Mouse (Mus musculus) forebrain, embryonic 16.5 days (tissue): ENCODE results near the gene Mrps11. TPM values are rescaled to one million over a fixed set of nuclear protein-coding genes. Genes with fewer than 3 reads are reported as not detected.

Source experiments
- ATAC-seq: fragments of 200-750 bp; cut with Nextera tagmentation; 2 replicates; pipeline ENCODE4 v1.8.0; 2017; ENCODE audit warnings: mild to moderate bottlenecking, moderate library complexity
- H3K27ac ChIP-seq: fragments of 300-500 bp; sonication (generic); 2 replicates; pipeline ENCODE4 v1.5.1; 2014; ENCODE audit warnings: low read length, control low read depth
- H3K27me3 ChIP-seq: fragments of 300-500 bp; sonication (generic); replicated peaks from 2 replicates; pipeline ENCODE4 v1.6.1; 2014; ENCODE audit warnings: low read length; ENCODE audit not compliant: control insufficient read depth, insufficient read depth
- H3K36me3 ChIP-seq: fragments of 300-500 bp; sonication (generic); 2 replicates; pipeline ENCODE4 v1.6.1; 2014; ENCODE audit not compliant: control insufficient read depth, insufficient read depth
- H3K4me1 ChIP-seq: fragments of 300-500 bp; sonication (generic); replicated peaks from 2 replicates; pipeline ENCODE4 v1.6.1; 2014; ENCODE audit warnings: low read length; ENCODE audit not compliant: control insufficient read depth, insufficient read depth
- H3K4me2 ChIP-seq: fragments of 300-500 bp; sonication (generic); 2 replicates; pipeline ENCODE4 v1.6.1; 2014; ENCODE audit warnings: mild to moderate bottlenecking, low read length, control low read depth
- H3K4me3 ChIP-seq: fragments of 300-500 bp; sonication (generic); replicated peaks from 2 replicates; pipeline ENCODE4 v1.5.1; 2014; ENCODE audit warnings: mild to moderate bottlenecking, low read length, control low read depth
- H3K9ac ChIP-seq: fragments of 300-500 bp; sonication (generic); replicated peaks from 2 replicates; pipeline ENCODE4 v1.6.1; 2014; ENCODE audit warnings: low read depth, low read length, control low read depth
- H3K9me3 ChIP-seq: fragments of 300-500 bp; sonication (generic); 2 replicates; pipeline ENCODE4 v1.6.1; 2016; ENCODE audit warnings: low read length; ENCODE audit not compliant: control insufficient read depth
- WGBS: fragments of 180-500 bp; shearing (Covaris S2); extraction: QIAGEN DNeasy Blood & Tissue Kit; methylation state at CpG from one replicate; pipeline ENCODE4 v1.1.7; 2014; 5-methylcytosine and 5-hydroxymethylcytosine counted together
- polyA plus RNA-seq: library from polyadenylated mRNA; unstranded; fragments of >200 nt; fragmentation: Nextera tagmentation; extraction: Ambion mirVana; gene quantifications from 2 replicates; pipeline ENCODE4 v1.2.1, GENCODE M21; 2015

Gene Mrps11
- polyA plus RNA-seq, 1 experiment from 2014 or later: 73.7 TPM

GRCm38 (mm10) chr7:78791359-78792222 is 8.7 kb downstream of the Mrps11 start:
- Histone ChIP-seq H3K9me3 (no peaks in the 10 kb centered on the region), H3K4me2 (no peak overlapping the region), H3K9ac (no peak overlapping the region), H3K27ac (no peak overlapping the region), H3K4me1 (0 out of 2 replicates have a peak, but pooled peaks cover 2% of the 10 kb centered on the region), H3K27me3 (no peaks in the 10 kb centered on the region), H3K36me3 (peaks cover 18% of the 10 kb centered on the region), H3K4me3 (no peak overlapping the region)
- peak; percentile 61 for ATAC-seq
- WGBS: 83% methylated on average over 15 of the region's 15 CpGs

- peaks cover 17% of the 10 kb centered on the region for H3K36me3 ChIP-seq
- no peak overlapping the region for H3K9ac ChIP-seq
- H3K4me2 ChIP-seq: no peak overlapping the region
- no peak for ATAC-seq
- peaks cover 20% of the 10 kb centered on the region for H3K4me1 ChIP-seq
- H3K4me3 ChIP-seq: no peak overlapping the region
- H3K27ac ChIP-seq: no peak overlapping the region
- 87% methylated on average over 13 of the region's 13 CpGs for WGBS
- no peaks in the 10 kb centered on the region for H3K9me3 ChIP-seq
- no peaks in the 10 kb centered on the region for H3K27me3 ChIP-seq
These were observed 11.1 kb downstream of the Mrps11 start for GRCm38 (mm10) chr7:78793895-78794570.

GRCm38 (mm10) chr7:78794571-78795092 is 11.7 kb downstream of the Mrps11 start:
- Histone ChIP-seq H3K4me2 (no peak overlapping the region), H3K4me3 (no peak overlapping the region), H3K9me3 (no peaks in the 10 kb centered on the region), H3K9ac (no peak overlapping the region), H3K36me3 (peaks cover 13% of the 10 kb centered on the region), H3K4me1 (peaks cover 23% of the 10 kb centered on the region), H3K27me3 (no peaks in the 10 kb centered on the region), H3K27ac (no peak overlapping the region)
- ATAC-seq: no peak
- 59% methylated on average over 6 of the region's 6 CpGs for WGBS

- H3K9me3 ChIP-seq: no peaks in the 10 kb centered on the region
- H3K4me1 ChIP-seq: peaks cover 23% of the 10 kb centered on the region
- H3K9ac ChIP-seq: no peak overlapping the region
- H3K4me2 ChIP-seq: no peak overlapping the region
- H3K27ac ChIP-seq: peak overlapping the region; percentile 93
- no peak for ATAC-seq
- no peak overlapping the region for H3K4me3 ChIP-seq
- WGBS: 68% methylated on average over 3 of the region's 3 CpGs
- 0 out of 2 replicates have a peak, but pooled peaks cover 4% of the 10 kb centered on the region for H3K36me3 ChIP-seq
- no peaks in the 10 kb centered on the region for H3K27me3 ChIP-seq
These were observed 13.7 kb downstream of the Mrps11 start for GRCm38 (mm10) chr7:78796624-78797023.

DNA sequence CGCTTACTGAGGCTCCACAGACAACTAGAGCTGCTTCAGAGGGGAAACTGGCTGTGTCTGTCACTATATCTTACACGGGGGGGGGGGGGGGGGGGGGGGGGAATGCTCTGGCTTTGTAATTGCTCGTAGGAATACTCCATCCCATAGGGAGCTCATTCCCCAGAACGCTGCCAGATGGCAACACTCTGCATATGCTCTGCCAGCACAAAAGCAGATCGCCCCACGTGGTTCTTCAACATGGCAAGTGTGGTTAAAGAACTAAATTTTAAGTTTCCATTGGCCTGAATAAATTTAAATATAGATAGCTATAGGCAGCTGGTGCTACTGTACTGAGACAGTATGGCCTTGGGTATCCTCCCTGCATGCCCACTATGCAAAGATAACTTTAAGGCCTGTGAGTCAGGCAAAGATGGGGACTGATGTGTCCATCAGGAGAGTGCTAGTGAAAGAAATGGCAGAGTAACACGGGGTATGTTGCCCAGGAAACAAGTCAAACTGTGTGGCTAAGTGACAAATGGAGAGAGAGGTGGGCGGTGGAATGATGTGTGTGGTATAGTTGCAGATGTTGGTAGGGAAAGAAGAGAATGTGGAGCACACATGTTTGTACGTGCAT is 15.0 kb downstream of the Mrps11 start:
- Histone ChIP-seq H3K4me2 (0 out of 2 replicates have a peak overlapping the region, but pooled peaks have one; percentile 9), H3K27ac (peak overlapping the region; percentile 93), H3K27me3 (no peaks in the 10 kb centered on the region), H3K9ac (no peak overlapping the region), H3K36me3 (0 out of 2 replicates have a peak, but pooled peaks cover under 1% of the 10 kb centered on the region), H3K9me3 (no peaks in the 10 kb centered on the region), H3K4me1 (peaks cover 23% of the 10 kb centered on the region), H3K4me3 (no peak overlapping the region)
- peak; percentile 85 for ATAC-seq
- 31% methylated on average over 9 of the region's 9 CpGs for WGBS

DNA sequence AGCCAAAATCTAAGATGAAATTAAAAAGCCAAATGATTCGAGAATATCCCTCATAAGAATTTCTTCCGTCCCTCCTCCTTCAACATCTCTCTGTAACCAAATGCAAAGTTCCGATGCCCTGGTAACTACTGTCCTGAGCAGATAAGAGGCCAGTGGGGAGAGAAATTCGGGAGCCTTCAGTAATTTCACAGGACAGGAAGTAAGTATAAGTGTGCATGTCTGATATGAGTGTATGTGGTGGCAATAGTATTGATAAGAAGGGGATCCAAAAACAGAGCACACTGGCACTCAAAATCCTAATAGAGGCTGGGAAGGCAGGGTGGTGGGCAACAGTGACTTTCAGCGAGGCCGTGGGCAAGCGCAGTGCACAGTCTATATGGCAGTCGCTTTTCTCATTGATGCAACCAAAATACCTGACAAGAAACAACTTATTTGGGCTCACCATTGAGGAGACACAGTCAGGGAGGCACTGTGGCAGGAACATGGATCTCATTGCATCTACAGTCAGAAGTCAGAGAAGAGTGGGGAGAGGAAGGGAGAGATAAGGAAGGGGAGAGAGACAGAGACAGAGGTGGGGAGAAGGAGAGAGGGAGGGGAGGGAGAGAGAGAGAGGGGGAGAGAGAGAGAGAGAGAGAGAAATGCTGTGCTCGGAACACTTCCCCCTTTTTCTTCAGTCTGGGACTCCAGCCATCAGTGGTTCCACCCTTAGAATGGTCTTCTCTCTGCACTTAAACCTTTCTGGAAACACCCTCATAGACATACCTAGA is 17.0 kb downstream of the Mrps11 start:
- no peak for ATAC-seq

DNA sequence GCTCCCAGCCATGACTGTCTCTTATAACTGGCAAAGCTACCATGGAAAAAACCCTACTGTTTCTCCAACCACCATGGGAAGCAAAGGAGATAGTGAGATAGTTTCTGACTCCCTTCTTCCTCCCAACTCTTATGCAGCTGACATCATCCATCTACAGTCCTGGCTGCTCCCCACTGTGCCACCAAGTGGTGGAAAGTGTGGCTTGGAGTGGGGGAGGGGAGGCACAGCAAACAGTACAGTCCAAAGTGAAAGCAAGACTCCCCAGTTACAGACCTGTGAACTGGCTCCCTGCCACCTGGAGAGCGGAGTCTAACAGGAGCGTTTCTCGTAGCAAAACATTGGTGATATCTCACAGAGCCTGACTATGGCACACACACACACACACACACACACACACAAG is 20.9 kb downstream of the Mrps11 start:
- H3K9ac ChIP-seq: no peak overlapping the region
- no peaks in the 10 kb centered on the region for H3K36me3 ChIP-seq
- H3K9me3 ChIP-seq: no peaks in the 10 kb centered on the region
- peaks cover 5% of the 10 kb centered on the region for H3K4me1 ChIP-seq
- no peak overlapping the region for H3K27ac ChIP-seq
- H3K4me3 ChIP-seq: no peak overlapping the region
- WGBS: 77% methylated on average over 3 of the region's 3 CpGs
- no peaks in the 10 kb centered on the region for H3K27me3 ChIP-seq
- no peak overlapping the region for H3K4me2 ChIP-seq
- ATAC-seq: no peak

More for the DNA sequence above, 17.0 kb downstream of the Mrps11 start:
- H3K9me3 ChIP-seq: no peaks in the 10 kb centered on the region
- H3K27ac ChIP-seq: no peak overlapping the region
- 73% methylated on average over 9 of the region's 9 CpGs for WGBS
- H3K4me1 ChIP-seq: peaks cover 23% of the 10 kb centered on the region
- no peak overlapping the region for H3K4me3 ChIP-seq
- no peak overlapping the region for H3K9ac ChIP-seq
- no peaks in the 10 kb centered on the region for H3K27me3 ChIP-seq
- no peaks in the 10 kb centered on the region for H3K36me3 ChIP-seq
- H3K4me2 ChIP-seq: no peak overlapping the region

DNA sequence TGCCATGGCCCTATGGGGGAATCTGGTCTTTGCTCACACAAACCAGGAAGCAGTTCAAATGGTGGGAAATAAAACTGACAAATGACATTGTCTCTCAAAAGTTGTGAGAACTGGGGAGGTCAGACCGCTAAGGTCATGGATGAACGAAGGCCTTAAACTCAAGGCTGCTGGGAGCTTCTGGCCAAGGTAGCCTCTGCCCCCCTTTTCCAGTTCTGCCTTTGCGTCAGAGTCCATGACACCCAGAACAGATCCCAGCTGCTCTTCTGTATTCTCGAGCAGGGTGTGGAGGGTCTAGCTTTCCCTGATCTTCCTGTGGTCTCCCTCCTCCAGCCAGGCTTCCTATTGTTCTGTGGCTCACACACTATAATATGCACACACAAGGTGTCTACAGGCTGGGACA is 24.3 kb downstream of the Mrps11 start:
- Histone ChIP-seq H3K9ac (no peak overlapping the region), H3K9me3 (no peaks in the 10 kb centered on the region), H3K4me2 (no peak overlapping the region), H3K36me3 (no peaks in the 10 kb centered on the region), H3K4me1 (no peaks in the 10 kb centered on the region), H3K27ac (no peak overlapping the region), H3K4me3 (no peak overlapping the region), H3K27me3 (no peaks in the 10 kb centered on the region)
- 91% methylated on average over 4 of the region's 4 CpGs for WGBS
- no peak for ATAC-seq
